In the genomic region with DNA sequence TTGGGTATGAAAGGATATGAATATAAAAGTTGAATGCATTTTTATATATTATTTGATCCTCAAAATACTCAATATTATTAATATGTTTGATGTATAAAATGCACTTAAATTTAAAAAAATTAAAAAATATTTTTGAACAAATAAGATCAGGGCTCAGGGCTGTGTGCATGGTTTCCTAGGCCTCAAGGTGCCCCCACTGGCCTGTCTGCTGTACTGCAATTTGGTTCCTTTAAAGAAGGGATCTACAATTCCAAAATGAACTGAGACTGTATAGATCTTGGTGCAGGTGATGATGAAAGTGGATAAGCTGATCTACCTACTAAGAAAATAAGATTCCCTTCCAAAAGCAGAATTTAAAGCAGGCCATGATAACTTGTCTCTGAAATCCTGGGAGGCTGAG, we compare ENCODE assay signal across 12 mouse cellular contexts. TPM values are rescaled to one million over a fixed set of nuclear protein-coding genes. Genes with fewer than 3 reads are reported as not detected.
DNase-seq lines count a peak whose midpoint lies in the region; ATAC-seq and TF ChIP-seq lines count a peak whose summit lies in the region.
"Had no signal": no experiment of that assay in that cellular context is flagged by ENCODE, and none has a peak within 500 bp of the region (broad histone marks: within the 10 kb centered on the region; RNA-seq: fewer than 3 reads in every experiment).

No protein-coding gene starts in this region.

- H3K27ac ChIP-seq in kidney, embryonic 16.5 days (ENCODE audit: low read length) = no peak overlapping the region
- H3K27ac ChIP-seq in CH12.LX (ENCODE audit: insufficient read depth, low read depth) = no peak overlapping the region
- no peak overlapping the region for H3K27ac ChIP-seq in heart, embryonic 10.5 days
- H3K27ac ChIP-seq: embryonic facial prominence, embryonic 13.5 days; limb, embryonic 13.5 days had no signal

- DNase-seq in adrenal gland, postnatal 36 days = peak; percentile 8 to 41
- DNase-seq in adrenal gland, postnatal 10 days = no peak
- peak; percentile 18 for DNase-seq in kidney, postnatal 4 days
- DNase-seq in CH12.LX (ENCODE audit: extremely low read depth) = peak; percentile 17
- no peak for DNase-seq in ovary, adult 18-20 months (ENCODE audit: low spot score)
- no peak for DNase-seq in heart, embryonic 10.5 days (ENCODE audit: low spot score)
- DNase-seq: adrenal gland, adult 8-10 months; kidney, adult 11 months had no signal

- in situ Hi-C loops in CH12.LX (cut with MboI; ENCODE audit: low pct_ligation_motif_present, low pct_unique_long_range_greater_than_20kb, low sequenced_read_pairs) = no loop called here

- ATAC-seq in kidney, embryonic 16.5 days (ENCODE audit: low FRiP score, low TSS enrichment) = no peak
- peak; percentile 50 for ATAC-seq in inflammation-experienced regulatory T-cells, adult 6 months

- no peak overlapping the region for H3K4me3 ChIP-seq in kidney, embryonic 16.5 days (ENCODE audit: low read length)
- no peak overlapping the region for H3K4me3 ChIP-seq in CH12.LX (replicated peaks in 1 of 3; ENCODE audit: low read depth in 2 of 3, low read length in 2 of 3, poor library complexity in 1 of 3)
- no peak overlapping the region for H3K4me3 ChIP-seq in heart, embryonic 10.5 days
- H3K4me3 ChIP-seq: embryonic facial prominence, embryonic 13.5 days; limb, embryonic 13.5 days had no signal

- dilution Hi-C loops in CH12.LX (cut with MboI; ENCODE audit: extremely low pct_ligation_motif_present, extremely low pct_unique_long_range_greater_than_20kb, low sequenced_read_pairs) = no loop called here

- H3K4me1 ChIP-seq in kidney, embryonic 16.5 days (ENCODE audit: insufficient read depth, low read length) = no peaks in the 10 kb centered on the region
- no peaks in the 10 kb centered on the region for H3K4me1 ChIP-seq in CH12.LX (ENCODE audit: control insufficient read depth in 1 of 2, insufficient read depth in 2 of 2)
- H3K4me1 ChIP-seq in heart, embryonic 10.5 days = no peaks in the 10 kb centered on the region
- H3K4me1 ChIP-seq: embryonic facial prominence, embryonic 13.5 days; limb, embryonic 13.5 days had no signal

- no peak for TF ChIP-seq POLR2A in CH12.LX (IDR thresholded peaks at IDR 0.05; ENCODE audit: low read depth, low read length)

- no peak overlapping the region for H3K4me2 ChIP-seq in kidney, embryonic 16.5 days (replicated peaks; ENCODE audit: low read depth, low read length)
- H3K4me2 ChIP-seq in CH12.LX (ENCODE audit: insufficient read depth, low read depth, poor library complexity, severe bottlenecking) = no peak overlapping the region
- H3K4me2 ChIP-seq: embryonic facial prominence, embryonic 13.5 days; limb, embryonic 13.5 days had no signal

- no peaks in the 10 kb centered on the region for H3K27me3 ChIP-seq in kidney, embryonic 16.5 days (ENCODE audit: insufficient read depth, low read length)
- no peaks in the 10 kb centered on the region for H3K27me3 ChIP-seq in CH12.LX (replicated peaks)
- H3K27me3 ChIP-seq in heart, embryonic 10.5 days (ENCODE audit: insufficient read depth, poor library complexity, severe bottlenecking) = no peaks in the 10 kb centered on the region
- H3K27me3 ChIP-seq: embryonic facial prominence, embryonic 13.5 days; limb, embryonic 13.5 days had no signal

- TF ChIP-seq RAD21 in CH12.LX (IDR thresholded peaks at IDR 0.05; ENCODE audit: low read depth, low read length) = no peak; the same call in none of the 2 replicates

- no peaks in the 10 kb centered on the region for H3K79me2 ChIP-seq in CH12.LX (replicated peaks; ENCODE audit: control insufficient read depth, extremely low read depth, insufficient read depth, poor library complexity, severe bottlenecking)

- no peaks in the 10 kb centered on the region for H3K36me3 ChIP-seq in kidney, embryonic 16.5 days (ENCODE audit: insufficient read depth, low read length)
- H3K36me3 ChIP-seq in CH12.LX (replicated peaks in 1 of 2; ENCODE audit: control insufficient read depth in 1 of 2, insufficient read depth in 1 of 2, low read length in 1 of 2) = no peaks in the 10 kb centered on the region
- H3K36me3 ChIP-seq in heart, embryonic 10.5 days = no peaks in the 10 kb centered on the region
- H3K36me3 ChIP-seq: embryonic facial prominence, embryonic 13.5 days; limb, embryonic 13.5 days had no signal

- H3K9ac ChIP-seq in kidney, embryonic 16.5 days (replicated peaks; ENCODE audit: low read length) = no peak overlapping the region
- H3K9ac ChIP-seq in CH12.LX (ENCODE audit: insufficient read depth, low read depth) = no peak overlapping the region
- H3K9ac ChIP-seq: embryonic facial prominence, embryonic 13.5 days; limb, embryonic 13.5 days had no signal

- 0 out of 2 replicates have a peak, but pooled peaks cover 2% of the 10 kb centered on the region for H3K9me3 ChIP-seq in kidney, embryonic 16.5 days (ENCODE audit: low read length)
- H3K9me3 ChIP-seq in CH12.LX (replicated peaks; ENCODE audit: low read length) = no peaks in the 10 kb centered on the region
- H3K9me3 ChIP-seq in heart, embryonic 10.5 days = no peaks in the 10 kb centered on the region
- H3K9me3 ChIP-seq: embryonic facial prominence, embryonic 13.5 days; limb, embryonic 13.5 days had no signal

- TF ChIP-seq EP300 in CH12.LX (IDR thresholded peaks at IDR 0.05; ENCODE audit: low read length) = no peak

- TF ChIP-seq CTCF in CH12.LX (conservative IDR thresholded peaks at IDR 0.05 in 1 of 2, IDR thresholded peaks at IDR 0.05 in 1 of 2; ENCODE audit: low read depth in 2 of 2, low read length in 2 of 2) = peak in 1 of 2 experiments; percentile 49; a peak in 2 of 4 replicates

TF ChIP-seq in CH12.LX, 34 proteins besides CTCF, POLR2A, EP300 and RAD21:
- TF ChIP-seq ZMIZ1 (IDR thresholded peaks at IDR 0.05; ENCODE audit: low read depth, low read length) = no peak
- TF ChIP-seq MAX (IDR thresholded peaks at IDR 0.05; ENCODE audit: low read length) = no peak
- TF ChIP-seq ZKSCAN1 (IDR thresholded peaks at IDR 0.05; ENCODE audit: borderline replicate concordance, low read depth, low read length) = no peak
- no peak for TF ChIP-seq SIN3A (IDR thresholded peaks at IDR 0.05; ENCODE audit: low read length)
- no peak for TF ChIP-seq ETS1 (conservative IDR thresholded peaks at IDR 0.05; ENCODE audit: low read depth, low read length)
- no peak for TF ChIP-seq POLR2AphosphoS2 (IDR thresholded peaks at IDR 0.05; ENCODE audit: low read depth, low read length)

RNA-seq across cellular contexts. Expression of a gene that starts 14.8 kb away (rescaled TPM):
- 1 to 10 TPM; 1.7 to 3.2 TPM for total RNA-seq in adrenal gland, postnatal 36 days (2021)
- 10 to 100 TPM in 1 of 2 experiments, 1 to 10 TPM in 1; 9.4 to 12.9 TPM for total RNA-seq in adrenal gland, postnatal 10 days (2021)
- 48.4 and 53.7 TPM in 2 replicates for polyA plus RNA-seq in kidney, embryonic 16.5 days (2015; fragmentation: Nextera tagmentation; extraction: Ambion mirVana)
- total RNA-seq in CH12.LX (2012; rRNA removed) = 48.9 and 50.8 TPM in 2 replicates
- total RNA-seq in CH12.LX (2014; rRNA removed) = 53.5 and 59.9 TPM in 2 replicates
- 57.0 and 62.9 TPM in 2 replicates for polyA plus RNA-seq in CH12.LX (2012; ENCODE audit: insufficient read length, low read depth)
- 10 to 100 TPM in 2 of 3 experiments, 1 to 10 TPM in 1; 9.9 to 33.6 (median 14.7) TPM for polyA plus RNA-seq in inflammation-experienced regulatory T-cells, adult 6 months (2017; shearing (Covaris generic))
- polyA plus RNA-seq in heart, embryonic 10.5 days (2016; fragmentation: Nextera tagmentation; extraction: Ambion mirVana) = 55.9 and 65.2 TPM in 2 replicates

RNA-seq across cellular contexts. Expression of a gene that starts 17.2 kb away (rescaled TPM):
- 10 to 100 TPM; 27.5 to 38.2 TPM for total RNA-seq in adrenal gland, postnatal 36 days (2021)
- total RNA-seq in adrenal gland, postnatal 10 days (2021) = 10 to 100 TPM; 21.5 to 24.5 TPM
- 22.8 and 24.1 TPM in 2 replicates for polyA plus RNA-seq in kidney, embryonic 16.5 days (2015; fragmentation: Nextera tagmentation; extraction: Ambion mirVana)
- total RNA-seq in CH12.LX (2012; rRNA removed) (11.9 and 12.8 TPM in 2 replicates), CH12.LX (2014; rRNA removed) (11.1 and 11.6 TPM in 2 replicates)
- polyA plus RNA-seq in CH12.LX (2012; ENCODE audit: insufficient read length, low read depth) = 24.7 and 25.9 TPM in 2 replicates
- polyA plus RNA-seq in inflammation-experienced regulatory T-cells, adult 6 months (2017; shearing (Covaris generic)) = 10 to 100 TPM in 1 of 3 experiments, 1 to 10 TPM in 2; 8.7 to 10.3 (median 9.4) TPM
- 21.8 and 22.0 TPM in 2 replicates for polyA plus RNA-seq in heart, embryonic 10.5 days (2016; fragmentation: Nextera tagmentation; extraction: Ambion mirVana)

Comparison
In these comparisons a context has a peak if more than half of its experiments do, and no peak if none do; other contexts are left out.
1. DNase-seq: peak in adrenal gland, postnatal 36 days (2 of 2), kidney, postnatal 4 days (2 of 2) and CH12.LX (single experiment); none in adrenal gland, postnatal 10 days (single experiment), ovary, adult 18-20 months (single experiment) and heart, embryonic 10.5 days (single experiment).